Mouse (Mus musculus): ENCODE data around the gene D17Wsu92e.

D17Wsu92e gene

DNA sequence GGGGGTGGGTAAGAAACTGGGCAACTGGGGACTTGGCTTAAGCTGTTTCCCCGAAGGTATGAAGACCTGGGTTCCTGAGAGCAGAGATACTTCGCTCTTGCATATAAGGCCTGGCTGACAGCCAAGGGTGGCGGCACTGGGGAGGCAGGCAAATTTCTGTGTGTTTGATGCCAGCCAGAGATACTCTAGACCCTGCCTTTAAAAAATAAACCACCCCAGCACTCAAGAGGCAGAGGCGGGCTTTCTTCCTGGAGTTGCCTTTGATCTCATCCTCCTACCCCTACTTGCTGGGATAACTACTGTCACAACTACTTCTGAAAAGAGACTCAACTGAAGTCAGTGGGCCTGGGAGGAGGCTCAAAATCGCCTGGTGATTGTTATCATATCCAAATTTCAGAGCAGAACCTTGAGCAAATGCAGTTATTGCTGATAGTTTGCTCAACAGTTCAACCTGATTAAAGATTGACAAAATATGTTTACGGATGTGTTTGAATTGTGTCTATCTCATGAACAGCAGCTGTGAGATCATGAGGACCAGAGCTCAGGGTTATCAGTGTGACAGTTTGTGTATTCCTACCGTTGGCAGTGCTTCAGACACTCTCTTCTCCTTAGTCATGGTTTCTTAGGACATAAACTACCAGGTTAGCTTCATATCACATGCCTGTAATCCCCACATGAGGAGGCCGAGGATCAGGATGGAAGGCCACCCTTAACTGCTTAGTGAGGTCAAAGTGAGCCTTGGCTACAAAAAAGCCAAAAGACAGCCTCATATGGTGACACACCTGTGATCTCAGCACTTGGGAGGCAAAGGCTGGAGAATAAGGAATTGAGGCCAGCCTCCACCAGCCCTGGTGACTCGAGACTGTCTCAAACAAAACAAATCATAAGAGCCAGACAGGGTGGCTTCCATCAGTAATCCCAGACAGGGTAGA, 1.2 kb upstream of the D17Wsu92e start:
- no peak for DNase-seq

GRCm38 (mm10) chr17:27819971-27820567, 379 bp downstream of the D17Wsu92e start:
- peak; percentile 69 for DNase-seq

GRCm38 (mm10) chr17:27819521-27819970, 902 bp downstream of the D17Wsu92e start:
- DNase-seq = no peak

- DNase-seq = no peak
These were observed 1.4 kb downstream of the D17Wsu92e start for GRCm38 (mm10) chr17:27819011-27819410.

- no peak for DNase-seq
These were observed 5.8 kb downstream of the D17Wsu92e start for GRCm38 (mm10) chr17:27814606-27815005.

DNA sequence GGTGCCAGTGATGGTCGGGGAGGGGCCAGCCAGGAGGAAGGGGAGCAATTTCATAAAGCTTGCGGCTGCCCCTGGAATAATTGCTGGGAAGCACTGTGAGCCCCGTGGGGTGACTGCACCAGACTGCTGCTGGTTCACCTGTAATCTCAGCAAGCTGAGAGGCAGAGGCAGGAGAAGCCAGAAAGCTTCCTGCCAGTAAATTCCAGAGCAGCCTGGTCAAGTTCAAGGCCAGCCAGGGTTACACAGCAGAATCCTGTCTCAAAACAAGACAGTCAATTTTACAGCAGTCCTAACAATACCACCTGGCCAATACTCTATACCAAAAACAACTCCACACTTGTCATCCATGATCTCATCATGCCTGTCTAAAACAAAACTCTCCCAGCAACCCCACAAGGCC, 8.5 kb downstream of the D17Wsu92e start:
- DNase-seq = no peak

DNA sequence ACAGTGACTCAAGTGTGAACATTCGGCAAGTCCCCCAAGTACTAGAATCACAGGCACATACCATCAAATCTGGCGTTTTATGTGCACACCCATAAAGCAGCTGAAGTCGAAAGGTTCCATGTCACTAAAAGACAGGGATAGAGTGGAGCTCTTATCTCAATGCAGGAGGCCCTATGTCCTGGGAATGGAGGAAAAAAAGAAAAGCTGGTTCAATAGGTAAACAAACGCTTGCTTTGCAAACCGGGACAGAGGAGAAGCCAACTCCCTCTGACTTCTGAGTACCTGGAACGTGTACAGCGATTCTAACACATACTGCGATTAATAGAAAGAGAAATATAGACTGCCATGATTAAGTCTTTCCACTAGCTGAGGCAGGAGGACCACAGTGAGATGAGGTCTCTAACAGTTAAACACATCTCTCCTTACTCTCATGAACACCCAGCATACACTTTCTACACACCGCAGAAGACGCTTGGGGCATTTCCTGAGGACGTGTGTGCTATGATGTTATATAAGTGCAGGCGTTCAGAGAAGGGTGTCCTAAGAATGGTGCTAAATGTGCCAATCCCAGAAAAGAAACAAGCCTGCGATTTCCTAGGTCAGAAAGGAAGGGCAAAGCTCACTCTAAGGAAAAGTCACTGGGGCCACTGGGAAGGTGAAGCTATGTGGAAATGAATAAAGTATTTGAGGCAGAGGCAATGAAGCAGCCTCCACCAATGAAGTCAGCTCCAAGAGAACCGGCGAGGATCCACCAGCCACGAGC, 9.7 kb downstream of the D17Wsu92e start:
- DNase-seq = no peak

DNA sequence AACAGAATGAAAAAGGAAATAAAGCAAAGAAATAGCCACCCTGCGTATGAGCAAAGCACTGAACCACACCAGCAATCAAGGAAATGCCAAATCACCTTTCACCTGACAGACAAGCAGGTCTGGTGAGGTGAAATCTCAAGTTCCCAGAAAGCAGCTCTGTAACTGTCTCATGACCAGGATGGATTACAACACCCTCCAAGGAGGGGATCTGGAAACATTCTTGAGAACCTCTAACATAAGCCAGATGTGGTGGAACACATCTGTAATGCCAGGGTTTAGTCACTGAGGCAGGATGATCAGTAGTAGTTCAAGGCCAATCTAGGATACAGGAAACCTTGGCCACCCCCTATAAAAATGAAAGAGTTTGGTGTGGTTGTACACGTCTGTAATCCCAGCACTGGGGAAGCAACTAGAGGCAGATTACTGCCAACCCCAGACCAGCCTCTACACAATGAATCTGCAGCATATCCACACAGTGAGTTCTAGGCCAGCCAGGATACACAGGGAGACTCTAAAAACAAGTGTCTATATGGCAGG, 12.8 kb downstream of the D17Wsu92e start:
- DNase-seq = no peak

DNA sequence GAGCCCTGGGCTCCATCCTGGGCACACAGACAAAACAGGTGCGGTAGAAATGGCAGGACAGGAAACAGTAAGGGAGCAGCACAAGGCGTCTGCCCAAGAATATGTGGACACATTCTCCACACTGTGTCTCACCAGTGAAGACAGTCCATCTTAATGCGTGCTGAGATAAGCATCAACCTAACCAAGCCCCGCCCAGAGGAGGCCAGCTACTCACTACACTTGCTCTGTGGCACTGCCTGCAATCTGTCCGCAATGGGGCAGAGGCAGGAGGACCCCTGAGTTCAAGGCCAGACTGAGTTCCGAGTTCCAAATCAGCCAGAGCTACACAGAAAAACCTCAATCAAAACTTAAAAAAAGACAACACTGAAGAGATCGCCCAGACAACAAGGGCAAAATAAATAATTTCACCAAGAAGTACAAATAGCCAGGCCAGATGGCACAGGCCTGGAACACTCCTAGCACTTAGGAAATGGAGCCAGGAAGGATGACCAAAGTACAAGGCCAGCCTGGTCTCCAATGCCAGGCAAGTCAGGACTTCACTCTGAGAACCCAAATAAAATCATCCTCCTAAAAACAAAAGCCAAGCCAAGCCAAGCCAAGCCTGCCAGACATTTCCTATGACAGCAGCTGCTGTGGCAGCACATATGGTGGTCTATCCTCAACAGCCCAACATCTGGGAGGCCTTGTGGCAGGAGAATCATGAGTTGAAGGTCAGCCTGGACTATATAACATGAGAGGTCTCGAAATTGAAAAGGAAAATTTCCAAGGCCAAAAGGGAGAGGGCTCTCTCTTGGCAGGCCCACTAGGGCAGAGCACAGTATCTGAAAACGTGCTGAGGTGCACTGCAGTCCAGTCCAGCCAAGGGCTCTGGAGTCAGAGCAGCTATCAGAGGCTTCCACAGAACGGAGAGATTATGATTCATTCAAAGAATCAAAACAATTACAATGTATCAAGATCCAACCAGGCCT, 15.4 kb downstream of the D17Wsu92e start:
- peak; percentile 37 for DNase-seq

DNA sequence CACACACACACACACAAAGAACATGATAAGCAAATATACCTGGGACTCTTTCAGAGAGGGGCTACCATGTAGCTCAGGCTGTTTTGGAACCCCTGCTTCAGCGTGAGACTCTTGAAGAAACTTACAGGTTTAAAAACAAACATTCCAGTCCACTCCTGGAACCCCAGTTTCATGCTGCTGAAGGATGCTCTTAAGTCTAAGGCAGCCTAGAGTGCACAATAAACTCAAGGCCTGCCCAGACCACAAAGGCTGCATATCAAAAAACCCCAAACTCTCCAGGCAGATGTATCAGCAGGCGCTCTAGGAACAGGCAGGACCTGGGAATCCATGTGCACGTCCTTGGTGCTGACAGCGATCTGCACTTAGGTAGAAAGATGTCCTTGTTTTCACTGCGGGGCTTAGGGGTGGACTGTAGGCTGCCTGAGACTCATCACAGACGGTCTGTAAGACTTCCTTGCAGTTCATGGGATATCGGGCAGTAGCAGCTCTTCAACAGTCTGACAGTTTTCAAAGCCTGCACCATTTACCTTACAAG, 16.2 kb downstream of the D17Wsu92e start:
- no peak for DNase-seq

DNA sequence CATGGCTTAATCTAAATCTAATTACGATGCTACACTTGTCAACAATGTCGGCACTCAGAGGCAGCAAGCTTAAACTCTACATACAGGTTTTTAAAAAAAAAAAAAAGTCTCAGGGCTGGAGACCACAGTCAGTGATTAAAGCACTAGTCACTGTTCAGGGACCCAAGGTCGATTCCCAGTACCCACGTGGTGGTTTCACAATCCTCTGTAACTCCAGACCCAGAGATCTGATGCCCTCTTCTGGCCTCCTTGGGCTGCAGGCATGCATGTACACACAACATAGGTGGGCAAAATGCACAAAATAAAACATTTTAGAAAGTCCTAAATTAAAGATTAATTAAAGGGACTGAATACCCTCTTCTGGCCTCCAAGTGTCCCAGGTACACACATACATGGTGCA, 16.7 kb downstream of the D17Wsu92e start:
- DNase-seq = no peak

GRCm38 (mm10) chr17:27800710-27801648, 19.5 kb downstream of the D17Wsu92e start:
- DNase-seq = no peak

GRCm38 (mm10) chr17:27799771-27800584, 20.5 kb downstream of the D17Wsu92e start:
- DNase-seq = no peak

DNA sequence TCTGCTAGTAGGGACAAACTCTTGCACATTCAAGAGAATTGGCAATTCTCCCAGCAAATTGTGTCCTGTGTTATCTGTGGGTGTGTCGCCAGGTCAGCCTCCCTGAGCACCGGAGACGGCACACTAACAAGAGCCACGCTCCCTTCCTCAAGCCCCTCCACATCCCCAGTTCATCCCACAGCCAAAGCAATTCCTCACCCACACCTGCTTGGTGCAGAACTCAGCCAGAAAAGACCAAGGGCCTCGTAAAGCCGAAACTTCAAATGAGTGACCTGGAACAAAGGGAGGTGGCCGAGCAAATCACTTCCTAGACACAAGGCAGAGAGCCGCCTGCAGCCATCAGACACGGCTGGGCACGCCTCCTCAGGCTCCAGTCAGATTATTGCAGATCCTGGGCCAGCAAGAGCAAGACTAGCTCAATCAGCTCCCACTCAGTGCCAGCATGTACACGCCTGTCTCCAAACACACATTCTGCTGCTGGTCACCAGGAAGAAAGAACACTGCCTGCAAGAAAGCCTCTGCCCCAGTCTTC, 23.0 kb downstream of the D17Wsu92e start:
- no peak for DNase-seq

DNA sequence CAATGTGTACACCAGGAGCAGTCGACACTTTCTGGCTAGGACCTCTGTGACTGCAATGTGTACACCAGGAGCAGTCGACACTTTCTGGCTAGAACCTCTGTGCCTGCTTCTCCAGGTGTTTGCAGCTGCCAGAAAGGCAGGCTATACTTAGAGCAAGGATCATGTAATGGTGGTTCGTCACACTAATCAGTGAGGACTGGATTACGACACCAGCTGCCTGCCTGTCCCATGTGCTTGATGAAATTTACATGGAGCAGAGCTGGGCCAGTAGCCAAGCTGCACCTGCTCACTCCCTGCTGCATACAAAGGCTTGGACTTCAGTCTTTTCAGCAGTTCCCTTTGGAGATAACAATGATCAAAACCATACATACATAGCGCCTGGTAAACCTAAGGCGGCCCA, 23.7 kb downstream of the D17Wsu92e start:
- DNase-seq = peak; percentile 51

- DNase-seq = no peak
These were observed 27.3 kb downstream of the D17Wsu92e start for GRCm38 (mm10) chr17:27793144-27793543.

DNA sequence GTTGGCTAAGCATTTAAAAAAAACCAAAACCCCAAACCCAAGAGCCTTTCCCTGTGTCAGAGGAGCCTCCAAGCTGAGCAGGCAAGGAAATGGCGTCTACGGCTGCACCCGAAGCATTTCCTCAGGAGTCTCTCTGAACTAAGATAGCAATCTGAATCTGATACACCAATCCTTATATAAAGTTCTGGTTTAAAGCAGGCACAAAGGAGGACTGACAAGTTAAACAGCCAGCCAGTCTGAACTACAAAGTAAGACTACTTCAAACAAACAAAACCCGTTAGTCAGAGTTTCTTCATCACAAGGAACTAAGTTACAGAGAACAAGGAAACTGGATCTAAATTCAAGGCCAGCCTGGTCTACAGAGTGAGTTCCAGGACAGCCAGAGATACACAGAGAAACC, 27.9 kb downstream of the D17Wsu92e start:
- DNase-seq = no peak

DNA sequence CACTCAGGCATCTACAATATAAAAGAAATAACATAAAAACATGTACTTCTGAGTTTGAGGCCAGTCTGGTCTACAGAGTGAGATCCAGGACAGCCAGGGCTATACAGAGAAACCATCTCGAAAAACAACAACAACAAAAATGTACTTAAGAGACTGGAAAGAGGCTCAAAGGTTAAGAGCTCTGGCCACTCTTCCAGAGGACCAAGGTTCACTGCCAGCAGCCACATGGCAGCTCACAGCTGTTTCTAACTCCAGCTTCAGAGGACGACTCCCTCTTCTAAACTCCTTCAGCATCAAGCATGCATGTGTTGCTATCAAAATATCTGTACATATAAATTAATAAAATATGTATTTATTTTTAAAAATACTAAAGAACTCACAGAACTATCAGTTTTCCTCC, 28.9 kb downstream of the D17Wsu92e start:
- no peak for DNase-seq

DNA sequence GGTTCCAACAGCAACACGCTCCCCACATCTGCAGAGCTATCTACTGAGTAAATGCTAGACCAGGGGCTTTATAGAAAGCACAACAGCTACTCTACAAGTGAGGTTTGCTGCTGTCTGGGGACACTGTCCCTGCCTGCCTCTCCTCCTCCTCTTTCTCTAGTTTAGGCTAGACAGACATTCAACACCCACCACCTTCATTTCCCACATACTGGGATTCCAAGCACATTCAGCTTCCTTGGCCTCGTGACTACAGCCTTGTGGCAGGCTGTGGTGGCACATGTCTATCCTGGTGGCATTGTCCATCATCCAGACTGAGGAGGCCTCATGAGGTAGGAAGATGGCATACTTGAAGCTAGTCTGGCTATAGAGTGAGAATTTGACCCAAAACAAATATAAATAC, 29.5 kb downstream of the D17Wsu92e start:
- no peak for DNase-seq

Data from cerebellum, adult 8-10 months (tissue).